ENCODE assay signal across 16 mouse cellular contexts in the genomic region with DNA sequence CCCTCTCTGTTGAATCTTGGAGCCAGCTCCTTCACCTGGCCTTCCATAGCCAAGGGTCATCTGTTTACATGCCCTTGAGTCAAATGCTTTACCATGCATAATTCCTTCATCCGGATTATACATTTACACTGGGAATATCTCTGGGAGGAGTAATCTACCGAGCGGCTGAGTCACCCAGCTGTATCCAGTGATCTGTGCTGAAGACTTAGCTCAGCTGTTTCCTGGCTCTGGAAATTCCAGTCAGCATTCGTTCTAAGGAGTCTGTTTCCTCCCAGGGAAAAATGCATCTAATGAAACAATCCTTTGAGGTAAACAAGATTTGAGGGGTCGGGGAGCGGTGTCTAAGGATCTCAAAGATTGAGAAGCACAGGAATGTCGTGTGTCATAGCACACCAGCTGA.
A peak's percentile ranks its signal among the peaks of the same experiment; 100 is the strongest.
DNase-seq lines count a peak whose midpoint lies in the region; ATAC-seq and TF ChIP-seq lines count a peak whose summit lies in the region.
"Had no signal": no experiment of that assay in that cellular context is flagged by ENCODE, and none has a peak within 500 bp of the region (broad histone marks: within the 10 kb centered on the region; RNA-seq: fewer than 3 reads in every experiment).

No protein-coding gene starts in this region.

- WGBS in forebrain, embryonic 11.5 days, result 63% methylated on average over 7 of the region's 7 CpGs
- 43% methylated on average over 7 of the region's 7 CpGs for WGBS in hindbrain, embryonic 14.5 days
- 26% methylated on average over 7 of the region's 7 CpGs for WGBS in midbrain, embryonic 16.5 days
- 69% methylated on average over 7 of the region's 7 CpGs for WGBS in thymus, adult 2 months

- no peaks in the 10 kb centered on the region for H3K27me3 ChIP-seq in forebrain, embryonic 11.5 days (ENCODE audit: control insufficient read depth, insufficient read depth, low read length)
- H3K27me3 ChIP-seq in hindbrain, embryonic 14.5 days (ENCODE audit: control insufficient read depth, insufficient read depth, low read length), result no peaks in the 10 kb centered on the region
- no peaks in the 10 kb centered on the region for H3K27me3 ChIP-seq in midbrain, embryonic 16.5 days (ENCODE audit: control insufficient read depth, insufficient read depth, low read depth, low read length)
- no peaks in the 10 kb centered on the region for H3K27me3 ChIP-seq in thymus, adult 2 months (ENCODE audit: control insufficient read depth, insufficient read depth, low read length)
- H3K27me3 ChIP-seq: liver, embryonic 13.5 days had no signal

- DNase-seq in frontal cortex, postnatal 10 days (ENCODE audit: low spot score in 2 of 2), result no peak
- no peak for DNase-seq in forebrain, embryonic 11.5 days (ENCODE audit: low spot score)
- DNase-seq in hindbrain, embryonic 14.5 days (ENCODE audit: low spot score), result no peak
- no peak for DNase-seq in adrenal gland, adult 2 months
- no peak for DNase-seq in layer of hippocampus, adult 11-12 months (ENCODE audit: low spot score)
- DNase-seq in thymus, adult 2 months, result no peak
- DNase-seq: adrenal gland, postnatal 10 days; cerebellum, postnatal 10 days; gastrocnemius, postnatal 25 days; kidney, adult 8-10 months; liver, embryonic 13.5 days; lung, postnatal 36 days had no signal

- ATAC-seq in frontal cortex, adult (ENCODE audit: low TSS enrichment), result peak; percentile 57
- no peak for ATAC-seq in forebrain, embryonic 11.5 days (replicated peaks; ENCODE audit: low FRiP score)
- ATAC-seq in hindbrain, embryonic 14.5 days (ENCODE audit: low FRiP score), result no peak
- ATAC-seq in midbrain, embryonic 16.5 days, result no peak

- H3K4me3 ChIP-seq in forebrain, embryonic 11.5 days (ENCODE audit: low read depth, low read length), result no peak overlapping the region
- H3K4me3 ChIP-seq in hindbrain, embryonic 14.5 days (replicated peaks; ENCODE audit: low read length), result no peak overlapping the region
- no peak overlapping the region for H3K4me3 ChIP-seq in midbrain, embryonic 16.5 days (ENCODE audit: low read depth, low read length)
- H3K4me3 ChIP-seq in thymus, adult 2 months (ENCODE audit: control insufficient read depth, insufficient read depth, low read length), result no peak overlapping the region
- H3K4me3 ChIP-seq: embryonic facial prominence, embryonic 10.5 days; heart, embryonic 12.5 days; liver, embryonic 13.5 days had no signal

- peaks cover 10% of the 10 kb centered on the region for H3K4me1 ChIP-seq in forebrain, embryonic 11.5 days (replicated peaks; ENCODE audit: control insufficient read depth, insufficient read depth, low read length)
- peaks cover 27% of the 10 kb centered on the region for H3K4me1 ChIP-seq in hindbrain, embryonic 14.5 days (replicated peaks; ENCODE audit: control insufficient read depth, insufficient read depth, low read length)
- peaks cover 46% of the 10 kb centered on the region for H3K4me1 ChIP-seq in midbrain, embryonic 16.5 days (ENCODE audit: control insufficient read depth, insufficient read depth, low read length)
- H3K4me1 ChIP-seq in thymus, adult 2 months (replicated peaks; ENCODE audit: control insufficient read depth, insufficient read depth, low read length), result no peaks in the 10 kb centered on the region
- H3K4me1 ChIP-seq: liver, embryonic 13.5 days had no signal

- TF ChIP-seq POLR2A in thymus, adult 2 months (IDR thresholded peaks at IDR 0.05; ENCODE audit: control insufficient read depth, extremely low read depth, insufficient read depth, low read length, poor library complexity), result no peak

- peak overlapping the region; percentile 15 for H3K27ac ChIP-seq in forebrain, embryonic 11.5 days (ENCODE audit: low read depth, low read length)
- H3K27ac ChIP-seq in hindbrain, embryonic 14.5 days, result peak overlapping the region; percentile 77
- H3K27ac ChIP-seq in midbrain, embryonic 16.5 days (ENCODE audit: low read length), result peak overlapping the region; percentile 74
- no peak overlapping the region for H3K27ac ChIP-seq in thymus, adult 2 months (ENCODE audit: control insufficient read depth, insufficient read depth, low read length)
- H3K27ac ChIP-seq: embryonic facial prominence, embryonic 10.5 days; liver, embryonic 13.5 days had no signal

- no peak for TF ChIP-seq CTCF in thymus, adult 2 months (IDR thresholded peaks at IDR 0.05; ENCODE audit: borderline replicate concordance, control insufficient read depth, extremely low read depth, insufficient read depth, low read length, poor library complexity)

- H3K36me3 ChIP-seq in forebrain, embryonic 11.5 days (ENCODE audit: control insufficient read depth, insufficient read depth, low read length), result no peaks in the 10 kb centered on the region
- H3K36me3 ChIP-seq in hindbrain, embryonic 14.5 days (replicated peaks; ENCODE audit: control insufficient read depth, insufficient read depth), result no peaks in the 10 kb centered on the region
- no peaks in the 10 kb centered on the region for H3K36me3 ChIP-seq in midbrain, embryonic 16.5 days (ENCODE audit: control insufficient read depth, insufficient read depth, low read length)
- H3K36me3 ChIP-seq in thymus, adult 2 months (ENCODE audit: control insufficient read depth, insufficient read depth, low read length), result no peaks in the 10 kb centered on the region
- H3K36me3 ChIP-seq: embryonic facial prominence, embryonic 10.5 days; heart, embryonic 12.5 days; liver, embryonic 13.5 days had no signal

- no peak overlapping the region for H3K4me2 ChIP-seq in forebrain, embryonic 11.5 days (ENCODE audit: low read depth, low read length, severe bottlenecking)
- no peak overlapping the region for H3K4me2 ChIP-seq in hindbrain, embryonic 14.5 days (replicated peaks)
- H3K4me2 ChIP-seq in midbrain, embryonic 16.5 days (ENCODE audit: low read length), result no peak overlapping the region
- H3K4me2 ChIP-seq: heart, embryonic 12.5 days; liver, embryonic 13.5 days had no signal

- no peak overlapping the region for H3K9ac ChIP-seq in forebrain, embryonic 11.5 days (ENCODE audit: low read length)
- no peak overlapping the region for H3K9ac ChIP-seq in hindbrain, embryonic 14.5 days
- H3K9ac ChIP-seq in midbrain, embryonic 16.5 days (ENCODE audit: low read depth, low read length), result no peak overlapping the region; the same call in 1 of the 2 replicates
- H3K9ac ChIP-seq: heart, embryonic 12.5 days; liver, embryonic 13.5 days had no signal

- H3K9me3 ChIP-seq in forebrain, embryonic 11.5 days (ENCODE audit: control insufficient read depth, low read length), result no peaks in the 10 kb centered on the region
- H3K9me3 ChIP-seq in hindbrain, embryonic 14.5 days (ENCODE audit: control insufficient read depth, low read length), result no peaks in the 10 kb centered on the region
- no peaks in the 10 kb centered on the region for H3K9me3 ChIP-seq in midbrain, embryonic 16.5 days (replicated peaks; ENCODE audit: control insufficient read depth, low read length, poor library complexity, severe bottlenecking)
- H3K9me3 ChIP-seq: embryonic facial prominence, embryonic 10.5 days; heart, embryonic 12.5 days; liver, embryonic 13.5 days had no signal
